Mouse (Mus musculus): ENCODE measurements around the gene Rpp25l. TPM values are rescaled to one million over a fixed set of nuclear protein-coding genes. Genes with fewer than 3 reads are reported as not detected.

Gene Rpp25l
- total RNA-seq, 1 experiment = 67.7 TPM

DNA sequence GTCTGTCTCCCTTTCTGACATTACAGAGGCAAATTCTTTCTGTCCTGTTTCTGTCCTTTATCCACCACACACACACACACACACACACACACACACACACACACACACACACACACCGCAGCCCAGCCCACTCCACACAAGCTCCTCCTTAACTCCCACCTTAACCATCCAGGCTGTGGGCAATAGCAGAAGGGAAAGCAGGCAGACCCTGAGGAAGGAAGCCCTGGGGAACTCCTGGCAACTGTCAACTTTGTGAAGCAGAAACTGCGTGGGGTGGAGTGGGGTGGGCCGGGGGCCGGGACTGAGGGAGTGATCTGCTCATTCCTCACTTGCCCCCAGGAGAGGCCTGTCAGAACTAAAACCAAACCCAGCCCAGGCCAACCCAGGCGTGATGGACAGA is 41.8 kb downstream of the Rpp25l start:
- no peak overlapping the region for H3K27ac ChIP-seq (ENCODE audit: insufficient read depth, low read depth, low read length, poor library complexity, severe bottlenecking)
- H3K4me3 ChIP-seq (ENCODE audit: insufficient read depth in 1 of 2, low read depth in 1 of 2, low read length in 2 of 2, poor library complexity in 1 of 2, severe bottlenecking in 1 of 2) = no peak overlapping the region
- in situ Hi-C loops (cut with MboI; ENCODE audit: low sequenced_read_pairs in 2 of 2, unreplicated experiment in 2 of 2) = no loop called here
- TF ChIP-seq HCFC1 (IDR thresholded peaks at IDR 0.05; ENCODE audit: borderline replicate concordance, insufficient read depth, low read length) = no peak
- no peak for TF ChIP-seq MAFK (IDR thresholded peaks at IDR 0.05; ENCODE audit: insufficient read depth, low read depth, low read length)
- TF ChIP-seq CHD2 (IDR thresholded peaks at IDR 0.05; ENCODE audit: low read depth, low read length) = no peak
- TF ChIP-seq ZNF384 (IDR thresholded peaks at IDR 0.05; ENCODE audit: low read depth, low read length) = no peak
- TF ChIP-seq ZC3H11A (IDR thresholded peaks at IDR 0.05; ENCODE audit: borderline replicate concordance, low read depth, low read length) = no peak
- H3K36me3 ChIP-seq (ENCODE audit: control insufficient read depth, insufficient read depth, low read length, poor library complexity, severe bottlenecking) = no peaks in the 10 kb centered on the region
- no peak overlapping the region for H3K9ac ChIP-seq (ENCODE audit: insufficient read depth, low read depth, low read length, poor library complexity, severe bottlenecking)
- DNase-seq (ENCODE audit: low read depth, low spot score) = no peak
- H3K4me1 ChIP-seq (ENCODE audit: control insufficient read depth in 2 of 2, insufficient read depth in 2 of 2, low read length in 2 of 2, poor library complexity in 1 of 2) = peaks cover 2 to 18% of the 10 kb centered on the region in 2 experiments; a peak in 1 of 4 replicates
- no peaks in the 10 kb centered on the region for H3K9me3 ChIP-seq (ENCODE audit: control insufficient read depth, insufficient read depth, low read depth, low read length)

DNA sequence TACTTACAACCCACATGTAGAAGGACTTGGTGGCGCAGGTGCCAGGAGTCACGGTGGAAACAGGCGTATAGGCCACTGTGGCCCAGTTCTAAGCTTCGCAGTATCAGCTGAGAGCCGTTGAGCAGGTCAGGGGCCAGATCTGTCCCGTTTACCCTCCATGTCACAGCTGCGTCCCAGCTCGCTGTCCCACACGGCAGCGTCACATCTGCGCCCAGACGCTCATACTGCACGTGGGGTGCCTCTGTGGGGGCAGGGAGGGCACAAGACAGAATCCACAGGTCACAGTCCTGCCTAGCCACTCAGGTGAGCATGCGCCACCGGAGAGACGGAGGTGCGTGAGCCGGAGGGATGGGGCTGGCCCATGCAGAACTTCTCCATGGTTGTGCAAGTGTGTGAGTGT is 42.5 kb downstream of the Rpp25l start:
- no peak for TF ChIP-seq CHD2 (IDR thresholded peaks at IDR 0.05; ENCODE audit: low read depth, low read length)
- TF ChIP-seq ZNF384 (IDR thresholded peaks at IDR 0.05; ENCODE audit: low read depth, low read length) = no peak
- TF ChIP-seq ZC3H11A (IDR thresholded peaks at IDR 0.05; ENCODE audit: borderline replicate concordance, low read depth, low read length) = no peak
- no peak for TF ChIP-seq MAFK (IDR thresholded peaks at IDR 0.05; ENCODE audit: insufficient read depth, low read depth, low read length)
- no peak for TF ChIP-seq HCFC1 (IDR thresholded peaks at IDR 0.05; ENCODE audit: borderline replicate concordance, insufficient read depth, low read length)
- Histone ChIP-seq H3K9me3 (ENCODE audit: control insufficient read depth, insufficient read depth, low read depth, low read length) (no peaks in the 10 kb centered on the region), H3K4me3 (ENCODE audit: insufficient read depth in 1 of 2, low read depth in 1 of 2, low read length in 2 of 2, poor library complexity in 1 of 2, severe bottlenecking in 1 of 2) (no peak overlapping the region), H3K27ac (ENCODE audit: insufficient read depth, low read depth, low read length, poor library complexity, severe bottlenecking) (no peak overlapping the region), H3K9ac (ENCODE audit: insufficient read depth, low read depth, low read length, poor library complexity, severe bottlenecking) (no peak overlapping the region), H3K36me3 (ENCODE audit: control insufficient read depth, insufficient read depth, low read length, poor library complexity, severe bottlenecking) (no peaks in the 10 kb centered on the region), H3K4me1 (ENCODE audit: control insufficient read depth in 2 of 2, insufficient read depth in 2 of 2, low read length in 2 of 2, poor library complexity in 1 of 2) (peaks cover 2 to 16% of the 10 kb centered on the region in 2 experiments; a peak in 1 of 4 replicates)
- DNase-seq (ENCODE audit: low read depth, low spot score) = no peak
- in situ Hi-C loops (cut with MboI; ENCODE audit: low sequenced_read_pairs in 2 of 2, unreplicated experiment in 2 of 2) = no loop called here

DNA sequence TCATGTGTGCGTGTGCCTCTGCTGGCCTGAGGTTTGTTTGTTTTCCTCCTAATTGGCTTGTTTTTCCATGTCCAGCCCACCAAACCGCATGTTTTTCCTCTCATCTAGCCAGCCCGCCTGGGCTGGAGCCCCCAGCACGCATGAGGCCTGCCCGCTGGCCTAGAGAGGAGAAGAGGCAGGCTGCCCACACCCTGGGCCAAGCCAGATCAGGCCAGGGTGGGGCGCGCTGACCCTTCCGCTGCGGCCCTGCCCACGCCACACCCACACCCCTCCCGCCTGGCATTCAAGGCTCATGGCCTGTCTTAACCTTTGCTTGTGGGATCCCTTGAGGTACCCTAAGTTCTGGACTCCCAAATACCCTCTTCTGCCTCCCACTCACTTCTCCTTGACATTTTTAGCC is 46.7 kb downstream of the Rpp25l start:
- no peak for DNase-seq (ENCODE audit: low read depth, low spot score)
- H3K9ac ChIP-seq (ENCODE audit: insufficient read depth, low read depth, low read length, poor library complexity, severe bottlenecking) = no peak overlapping the region
- no peaks in the 10 kb centered on the region; the same call in 1 of the 2 replicates for H3K36me3 ChIP-seq (ENCODE audit: control insufficient read depth, insufficient read depth, low read length, poor library complexity, severe bottlenecking)
- TF ChIP-seq CHD2 (IDR thresholded peaks at IDR 0.05; ENCODE audit: low read depth, low read length) (no peak), ZNF384 (IDR thresholded peaks at IDR 0.05; ENCODE audit: low read depth, low read length) (no peak), ZC3H11A (IDR thresholded peaks at IDR 0.05; ENCODE audit: borderline replicate concordance, low read depth, low read length) (no peak), MAFK (IDR thresholded peaks at IDR 0.05; ENCODE audit: insufficient read depth, low read depth, low read length) (no peak), HCFC1 (IDR thresholded peaks at IDR 0.05; ENCODE audit: borderline replicate concordance, insufficient read depth, low read length) (no peak)
- H3K4me1 ChIP-seq (ENCODE audit: control insufficient read depth in 2 of 2, insufficient read depth in 2 of 2, low read length in 2 of 2, poor library complexity in 1 of 2) = peaks cover 3 to 41% of the 10 kb centered on the region in 2 experiments; a peak in 3 of 4 replicates
- in situ Hi-C loops (cut with MboI; ENCODE audit: low sequenced_read_pairs in 2 of 2, unreplicated experiment in 2 of 2) = no loop called here
- H3K4me3 ChIP-seq (ENCODE audit: insufficient read depth in 1 of 2, low read depth in 1 of 2, low read length in 2 of 2, poor library complexity in 1 of 2, severe bottlenecking in 1 of 2) = no peak overlapping the region
- no peak overlapping the region for H3K27ac ChIP-seq (ENCODE audit: insufficient read depth, low read depth, low read length, poor library complexity, severe bottlenecking)
- no peaks in the 10 kb centered on the region for H3K9me3 ChIP-seq (ENCODE audit: control insufficient read depth, insufficient read depth, low read depth, low read length)

DNA sequence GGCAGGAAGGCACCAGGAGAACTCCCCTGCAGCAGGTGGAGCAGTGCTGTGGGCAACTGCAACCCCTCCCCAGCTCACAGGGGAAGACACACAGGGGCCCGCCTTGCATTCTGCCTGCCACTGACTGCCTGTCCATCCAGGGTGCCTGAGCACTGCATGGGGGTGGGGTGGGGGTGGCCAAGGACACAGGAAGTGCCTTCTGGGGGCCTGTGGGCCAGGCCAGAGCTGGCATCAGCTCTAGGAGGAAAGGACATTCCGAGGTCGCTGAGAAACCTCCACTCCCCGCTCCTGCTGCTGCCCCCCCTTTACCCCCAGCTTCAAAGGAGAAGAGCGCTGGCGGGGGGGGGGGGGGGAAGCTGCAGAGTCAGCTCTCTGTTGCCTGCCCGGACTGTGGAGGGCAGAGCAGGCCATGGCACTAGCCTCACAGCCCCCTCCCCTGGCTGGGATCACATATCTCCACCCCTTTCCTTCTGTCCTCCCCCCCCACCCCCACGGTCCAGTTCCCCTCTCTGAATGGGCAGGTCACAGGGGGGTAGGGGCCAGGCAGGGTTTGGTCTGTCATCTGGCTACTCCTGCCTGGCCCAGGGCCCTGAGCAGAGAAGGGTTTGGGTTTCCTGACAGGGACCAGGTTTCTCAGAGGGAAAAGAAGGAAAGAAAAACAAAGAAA is 48.2 kb downstream of the Rpp25l start:
- Histone ChIP-seq H3K4me1 (ENCODE audit: control insufficient read depth in 2 of 2, insufficient read depth in 2 of 2, low read length in 2 of 2, poor library complexity in 1 of 2) (peaks cover 3 to 33% of the 10 kb centered on the region in 2 experiments; a peak in 3 of 4 replicates), H3K36me3 (ENCODE audit: control insufficient read depth, insufficient read depth, low read length, poor library complexity, severe bottlenecking) (no peaks in the 10 kb centered on the region; the same call in 1 of the 2 replicates), H3K4me3 (ENCODE audit: insufficient read depth in 1 of 2, low read depth in 1 of 2, low read length in 2 of 2, poor library complexity in 1 of 2, severe bottlenecking in 1 of 2) (no peak overlapping the region), H3K9me3 (ENCODE audit: control insufficient read depth, insufficient read depth, low read depth, low read length) (no peaks in the 10 kb centered on the region), H3K27ac (ENCODE audit: insufficient read depth, low read depth, low read length, poor library complexity, severe bottlenecking) (no peak overlapping the region), H3K9ac (ENCODE audit: insufficient read depth, low read depth, low read length, poor library complexity, severe bottlenecking) (no peak overlapping the region)
- no peak for TF ChIP-seq MAFK (IDR thresholded peaks at IDR 0.05; ENCODE audit: insufficient read depth, low read depth, low read length)
- TF ChIP-seq ZC3H11A (IDR thresholded peaks at IDR 0.05; ENCODE audit: borderline replicate concordance, low read depth, low read length) = no peak
- no peak for TF ChIP-seq ZNF384 (IDR thresholded peaks at IDR 0.05; ENCODE audit: low read depth, low read length)
- TF ChIP-seq CHD2 (IDR thresholded peaks at IDR 0.05; ENCODE audit: low read depth, low read length) = no peak
- TF ChIP-seq HCFC1 (IDR thresholded peaks at IDR 0.05; ENCODE audit: borderline replicate concordance, insufficient read depth, low read length) = no peak
- in situ Hi-C loops (cut with MboI; ENCODE audit: low sequenced_read_pairs in 2 of 2, unreplicated experiment in 2 of 2) = no loop called here
- DNase-seq (ENCODE audit: low read depth, low spot score) = no peak

Data from ES-E14 (cell line).